Mouse (Mus musculus) erythroblast, embryonic 14.5 days (primary cell): Measurements from ENCODE around the gene Lats2. TPM values are rescaled to one million over a fixed set of nuclear protein-coding genes. Genes with fewer than 3 reads are reported as not detected.
"Not testable (repeated sequence)": the region's sequence is repeated elsewhere in the genome, so short reads cannot be mapped to it uniquely, and the experiment has no call there.

Experiments used
- H3K27me3 ChIP-seq: 2 replicates; pipeline ENCODE4 v1.6.1; 2012; ENCODE audit warnings: inconsistent platforms; ENCODE audit not compliant: control insufficient read depth
- H3K36me3 ChIP-seq: 2 replicates; pipeline ENCODE4 v1.6.1; 2012; ENCODE audit warnings: mild to moderate bottlenecking, inconsistent platforms; ENCODE audit not compliant: control insufficient read depth
- H3K4me1 ChIP-seq: 2 replicates; pipeline ENCODE4 v1.6.1; 2012; ENCODE audit warnings: inconsistent platforms; ENCODE audit not compliant: control insufficient read depth
- H3K4me3 ChIP-seq: replicated peaks from 2 replicates; pipeline ENCODE3; 2012; ENCODE audit warnings: moderate library complexity, mild to moderate bottlenecking, inconsistent platforms
- H3K9me3 ChIP-seq: 2 replicates; pipeline ENCODE4 v1.6.1; 2012; ENCODE audit warnings: low read length, inconsistent platforms, mixed read lengths; ENCODE audit not compliant: control insufficient read depth
- GATA1 ChIP-seq: IDR thresholded peaks from 2 replicates; pipeline ENCODE4 v1.6.1; 2012; ENCODE audit warnings: low read length, inconsistent platforms, mixed read lengths
- TAL1 ChIP-seq: IDR thresholded peaks from 3 replicates; pipeline ENCODE4 v1.6.1; 2012; ENCODE audit warnings: low read length, inconsistent platforms, mixed read lengths
- polyA plus RNA-seq: library from polyadenylated mRNA; stranded (reverse); fragments of >175 nt; gene quantifications from 2 replicates; pipeline ENCODE4 v1.2.3, GENCODE M21; 2012

Lats2 gene
- polyA plus RNA-seq, 1 experiment = 1.5 TPM

- peaks cover 69% of the 10 kb centered on the region for H3K36me3 ChIP-seq
- TF ChIP-seq GATA1 = peak; percentile 62
- peak; percentile 54; the same call in 2 of the 3 replicates for TF ChIP-seq TAL1
- peaks cover 59% of the 10 kb centered on the region for H3K4me1 ChIP-seq
- H3K9me3 ChIP-seq = peaks cover 5% of the 10 kb centered on the region
- peak overlapping the region; percentile 64 for H3K4me3 ChIP-seq
- no peaks in the 10 kb centered on the region for H3K27me3 ChIP-seq
Measured at GRCm38 (mm10) chr14:57692517-57693130, 65.6 kb downstream of the Lats2 start.

GRCm38 (mm10) chr14:57691316-57691715 is 66.9 kb downstream of the Lats2 start:
- Histone ChIP-seq H3K27me3 (no peaks in the 10 kb centered on the region), H3K4me3 (no peak overlapping the region), H3K4me1 (peaks cover 61% of the 10 kb centered on the region), H3K36me3 (peaks cover 60% of the 10 kb centered on the region), H3K9me3 (peaks cover 5% of the 10 kb centered on the region)
- TF ChIP-seq GATA1 (no peak), TAL1 (no peak)

GRCm38 (mm10) chr14:57690681-57691080 is 67.5 kb downstream of the Lats2 start:
- H3K36me3 ChIP-seq = peaks cover 54% of the 10 kb centered on the region
- no peaks in the 10 kb centered on the region for H3K27me3 ChIP-seq
- peaks cover 5% of the 10 kb centered on the region for H3K9me3 ChIP-seq
- H3K4me3 ChIP-seq = no peak overlapping the region
- TF ChIP-seq GATA1 (no peak), TAL1 (no peak)
- H3K4me1 ChIP-seq = peaks cover 61% of the 10 kb centered on the region

GRCm38 (mm10) chr14:57688066-57688465 is 70.1 kb downstream of the Lats2 start:
- not testable (repeated sequence) for H3K4me3 ChIP-seq, H3K9me3 ChIP-seq, H3K27me3 ChIP-seq
- Histone ChIP-seq H3K4me1 (peaks cover 48% of the 10 kb centered on the region), H3K36me3 (peaks cover 30% of the 10 kb centered on the region)

- peaks cover 5% of the 10 kb centered on the region for H3K9me3 ChIP-seq
- H3K4me1 ChIP-seq = peaks cover 42% of the 10 kb centered on the region
- TF ChIP-seq TAL1 (no peak), GATA1 (no peak)
- peaks cover 26% of the 10 kb centered on the region for H3K36me3 ChIP-seq
- H3K27me3 ChIP-seq = no peaks in the 10 kb centered on the region
- no peak overlapping the region for H3K4me3 ChIP-seq
Measured at GRCm38 (mm10) chr14:57687441-57687840, 70.7 kb downstream of the Lats2 start.

GRCm38 (mm10) chr14:57686647-57687046 is 71.5 kb downstream of the Lats2 start:
- TF ChIP-seq TAL1 = no peak
- no peak for TF ChIP-seq GATA1
- H3K36me3 ChIP-seq = peaks cover 21% of the 10 kb centered on the region
- H3K4me1 ChIP-seq = peaks cover 35% of the 10 kb centered on the region
- peaks cover 5% of the 10 kb centered on the region for H3K9me3 ChIP-seq
- H3K4me3 ChIP-seq = no peak overlapping the region
- H3K27me3 ChIP-seq = no peaks in the 10 kb centered on the region

GRCm38 (mm10) chr14:57684579-57684978 is 73.6 kb downstream of the Lats2 start:
- Histone ChIP-seq H3K9me3 (no peaks in the 10 kb centered on the region), H3K4me3 (no peak overlapping the region), H3K36me3 (peaks cover 5% of the 10 kb centered on the region), H3K4me1 (peaks cover 14% of the 10 kb centered on the region), H3K27me3 (no peaks in the 10 kb centered on the region)
- TF ChIP-seq GATA1 (no peak), TAL1 (no peak)

GRCm38 (mm10) chr14:57682751-57683150 is 75.4 kb downstream of the Lats2 start:
- Histone ChIP-seq H3K4me3 (no peak overlapping the region), H3K9me3 (no peaks in the 10 kb centered on the region)

GRCm38 (mm10) chr14:57679958-57680535 is 78.1 kb downstream of the Lats2 start:
- Histone ChIP-seq H3K27me3 (no peaks in the 10 kb centered on the region), H3K9me3 (no peaks in the 10 kb centered on the region), H3K4me1 (peaks cover 2% of the 10 kb centered on the region), H3K36me3 (no peaks in the 10 kb centered on the region), H3K4me3 (no peak overlapping the region)
- TF ChIP-seq GATA1 = no peak
- no peak for TF ChIP-seq TAL1

More at GRCm38 (mm10) chr14:57682751-57683150, 75.4 kb downstream of the Lats2 start:
- TF ChIP-seq TAL1 (no peak), GATA1 (no peak)
- peaks cover 4% of the 10 kb centered on the region for H3K4me1 ChIP-seq
- no peaks in the 10 kb centered on the region for H3K27me3 ChIP-seq
- H3K36me3 ChIP-seq = no peaks in the 10 kb centered on the region
